Mouse (Mus musculus): ENCODE measurements around the gene Nol9.

- no peak for TF ChIP-seq CTCF (IDR thresholded peaks at IDR 0.05; ENCODE audit: low read depth)
- TF ChIP-seq EP300 (IDR thresholded peaks at IDR 0.05; ENCODE audit: low read depth), result no peak
These were observed 38.2 kb upstream of the Nol9 start for GRCm38 (mm10) chr4:152000906-152001305.

Data from heart, postnatal 0 days (tissue).